Mouse (Mus musculus) E14TG2a.4 (cell line): ENCODE results near the gene Fitm2.

ENCODE experiments used
- CTCF ChIP-seq: conservative IDR thresholded peaks from 2 replicates; pipeline ENCODE4 v1.5.1; 2014; ENCODE audit warnings: low read length
- NANOG ChIP-seq: IDR thresholded peaks from 2 replicates; pipeline ENCODE4 v1.6.1; 2014; ENCODE audit warnings: borderline replicate concordance, low read length, mixed read lengths
- POU5F1 ChIP-seq: IDR thresholded peaks from 2 replicates; pipeline ENCODE4 v1.6.1; 2014; ENCODE audit warnings: low read length, borderline replicate concordance

DNA sequence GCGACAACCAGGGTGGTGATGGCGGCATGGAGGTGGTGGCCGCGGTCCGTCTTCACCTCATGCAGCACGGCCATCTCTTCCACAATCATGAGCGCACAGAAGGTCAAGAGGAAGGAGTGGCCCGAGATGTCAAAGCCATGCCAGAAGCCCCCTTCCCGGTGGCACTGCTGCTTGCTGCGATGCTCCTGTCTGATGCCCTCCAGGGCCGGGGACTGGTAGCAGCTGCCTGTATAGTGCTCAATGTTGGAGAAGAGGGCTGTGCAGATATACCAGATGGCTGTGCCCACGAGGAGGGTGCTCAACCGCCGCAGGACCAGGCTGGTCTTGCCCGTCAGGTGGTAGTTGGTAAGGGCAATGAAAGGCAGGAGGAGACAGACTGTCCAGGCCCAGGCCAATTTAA is 2.7 kb downstream of the Fitm2 start:
- TF ChIP-seq CTCF (no peak), NANOG (no peak), POU5F1 (no peak)
